Mouse (Mus musculus) regulatory T cell (primary cell): ENCODE results near the gene Dlat.

ENCODE experiments used
- in situ Hi-C: fragments of 300-600 bp; cut with MboI, MseI; formaldehyde crosslinking; loops from one replicate; pipeline ENCODE4 v1.15.1; 2025; ENCODE audit warnings: high pct_unique_total_duplicates

Gene Dlat

GRCm38 (mm10) chr9:50659392-50660217, at the start of gene Dlat:
Gene Dlat, minus strand, starts transcription at chr9:50659780.
- in situ Hi-C loops: no loop called here

- in situ Hi-C loops: no loop called here
Measured at GRCm38 (mm10) chr9:50709108-50709507, 49.5 kb upstream of the Dlat start.

- in situ Hi-C loops: no loop called here
Measured at GRCm38 (mm10) chr9:50704907-50705306, 45.3 kb upstream of the Dlat start.

- in situ Hi-C loops: no loop called here
Measured at GRCm38 (mm10) chr9:50700921-50701691, 41.5 kb upstream of the Dlat start.

GRCm38 (mm10) chr9:50698418-50699409, 39.1 kb upstream of the Dlat start:
- in situ Hi-C loops: loop anchor here (5.0 kb wide), 2 partner anchors 39 to 69 kb away; partner anchors contain the start of genes Dixdc1 and Fdxacb1

- in situ Hi-C loops: loop anchor here (5.0 kb wide), 2 partner anchors 40 to 70 kb away; partner anchors contain the start of genes Dixdc1 and Fdxacb1
Measured at GRCm38 (mm10) chr9:50697706-50698041, 38.1 kb upstream of the Dlat start.

- in situ Hi-C loops: loop anchor here (5.0 kb wide), 2 partner anchors 40 to 70 kb away; partner anchors contain the start of genes Dixdc1 and Fdxacb1
Measured at GRCm38 (mm10) chr9:50696851-50697705, 37.5 kb upstream of the Dlat start.

- in situ Hi-C loops: loop anchor here (5.0 kb wide), 2 partner anchors 42 to 72 kb away; partner anchors contain the start of genes Dixdc1 and Fdxacb1
Measured at GRCm38 (mm10) chr9:50695153-50695552, 35.6 kb upstream of the Dlat start.

GRCm38 (mm10) chr9:50693631-50694030, 34.1 kb upstream of the Dlat start:
- in situ Hi-C loops: no loop called here

- in situ Hi-C loops: no loop called here
Measured at GRCm38 (mm10) chr9:50692626-50693580, 33.3 kb upstream of the Dlat start.

GRCm38 (mm10) chr9:50686866-50687652, 27.5 kb upstream of the Dlat start:
- in situ Hi-C loops: no loop called here

GRCm38 (mm10) chr9:50681727-50682126, 22.1 kb upstream of the Dlat start:
- in situ Hi-C loops: no loop called here

- in situ Hi-C loops: no loop called here
Measured at GRCm38 (mm10) chr9:50679406-50679805, 19.8 kb upstream of the Dlat start.

GRCm38 (mm10) chr9:50674771-50675170, 15.2 kb upstream of the Dlat start:
- in situ Hi-C loops: no loop called here

- in situ Hi-C loops: no loop called here
Measured at GRCm38 (mm10) chr9:50670690-50671089, 11.1 kb upstream of the Dlat start.

- in situ Hi-C loops: no loop called here
Measured at GRCm38 (mm10) chr9:50667579-50668498, 8.3 kb upstream of the Dlat start.

- in situ Hi-C loops: no loop called here
Measured at GRCm38 (mm10) chr9:50666442-50666841, 6.9 kb upstream of the Dlat start.
